Comparison of ENCODE assay signal across 22 mouse cellular contexts in genomic region chr4:118315286-118315685, GRCm38 (mm10). TPM values are rescaled to one million over a fixed set of nuclear protein-coding genes. Genes with fewer than 3 reads are reported as not detected.
DNase-seq lines count a peak whose midpoint lies in the region; ATAC-seq lines count a peak whose summit lies in the region.
"Had no signal": no experiment of that assay in that cellular context is flagged by ENCODE, and none has a peak within 500 bp of the region (broad histone marks: within the 10 kb centered on the region; RNA-seq: fewer than 3 reads in every experiment).

No protein-coding gene starts in this region.

- H3K4me2 ChIP-seq in embryonic facial prominence, embryonic 12.5 days (replicated peaks), result no peak overlapping the region
- H3K4me2 ChIP-seq: neural tube, embryonic 13.5 days had no signal

- intact Hi-C loops in heart, postnatal 36 days (cut with DNase I), result no loop called here

- H3K36me3 ChIP-seq in heart, embryonic 10.5 days, result no peaks in the 10 kb centered on the region
- no peaks in the 10 kb centered on the region for H3K36me3 ChIP-seq in embryonic facial prominence, embryonic 12.5 days
- no peaks in the 10 kb centered on the region for H3K36me3 ChIP-seq in limb, embryonic 10.5 days
- H3K36me3 ChIP-seq: midbrain, embryonic 10.5 days; neural tube, embryonic 13.5 days had no signal

- no peak for DNase-seq in heart, embryonic 10.5 days (ENCODE audit: low spot score)
- no peak for DNase-seq in heart, postnatal 36 days
- peak; percentile 28 for DNase-seq in kidney, postnatal 10 days
- DNase-seq in kidney, adult 11 months, result no peak
- DNase-seq in limb, embryonic 10.5 days (ENCODE audit: low spot score), result no peak
- DNase-seq: cerebellum, adult 11-12 months; cerebellum, postnatal 10 days; gastrocnemius, adult 2 months; heart, postnatal 4 days; kidney, postnatal 25 days; lung, postnatal 10 days; thymus, postnatal 25 days had no signal

- ATAC-seq in embryonic facial prominence, embryonic 12.5 days (ENCODE audit: insufficient number of reproducible peaks, insufficient read depth, low FRiP score, low TSS enrichment), result peak; percentile 73; the same call in 1 of the 2 replicates
- no peak for ATAC-seq in activated CD4-positive, CD25-positive, alpha-beta regulatory T cell, adult 4 months
- ATAC-seq: forebrain, embryonic 14.5 days; hindbrain, embryonic 16.5 days; intestine, embryonic 16.5 days; midbrain, embryonic 16.5 days; Patski had no signal

- 20% methylated on average over 8 of the region's 8 CpGs for WGBS in heart, embryonic 10.5 days
- 31% methylated on average over 8 of the region's 8 CpGs for WGBS in embryonic facial prominence, embryonic 12.5 days
- WGBS in limb, embryonic 10.5 days, result 53% methylated on average over 8 of the region's 8 CpGs

- 0 out of 2 replicates have a peak overlapping the region, but pooled peaks have one; percentile 16 for H3K27ac ChIP-seq in heart, embryonic 10.5 days
- 0 out of 2 replicates have a peak overlapping the region, but pooled peaks have one; percentile 24 for H3K27ac ChIP-seq in embryonic facial prominence, embryonic 12.5 days
- peak overlapping the region; percentile 32; the same call in 1 of the 2 replicates for H3K27ac ChIP-seq in limb, embryonic 10.5 days
- H3K27ac ChIP-seq: gastrocnemius, adult 2 months; midbrain, embryonic 10.5 days; neural tube, embryonic 13.5 days had no signal

- H3K27me3 ChIP-seq in heart, embryonic 10.5 days (ENCODE audit: insufficient read depth, poor library complexity, severe bottlenecking), result no peaks in the 10 kb centered on the region; the same call in 1 of the 2 replicates
- H3K27me3 ChIP-seq in embryonic facial prominence, embryonic 12.5 days, result no peaks in the 10 kb centered on the region
- H3K27me3 ChIP-seq in limb, embryonic 10.5 days (ENCODE audit: low read depth, poor library complexity, severe bottlenecking), result no peaks in the 10 kb centered on the region
- H3K27me3 ChIP-seq: neural tube, embryonic 13.5 days had no signal

- H3K4me1 ChIP-seq in heart, embryonic 10.5 days, result peaks cover 18% of the 10 kb centered on the region
- peaks cover 10% of the 10 kb centered on the region for H3K4me1 ChIP-seq in embryonic facial prominence, embryonic 12.5 days
- peaks cover 22% of the 10 kb centered on the region for H3K4me1 ChIP-seq in limb, embryonic 10.5 days

- no peaks in the 10 kb centered on the region for H3K9me3 ChIP-seq in heart, embryonic 10.5 days
- H3K9me3 ChIP-seq in embryonic facial prominence, embryonic 12.5 days, result 0 out of 2 replicates have a peak, but pooled peaks cover 2% of the 10 kb centered on the region
- no peaks in the 10 kb centered on the region for H3K9me3 ChIP-seq in limb, embryonic 10.5 days (replicated peaks)
- H3K9me3 ChIP-seq: midbrain, embryonic 10.5 days; neural tube, embryonic 13.5 days had no signal

- no peak overlapping the region for H3K9ac ChIP-seq in embryonic facial prominence, embryonic 12.5 days
- H3K9ac ChIP-seq: neural tube, embryonic 13.5 days had no signal

- no peak overlapping the region for H3K4me3 ChIP-seq in heart, embryonic 10.5 days
- no peak overlapping the region for H3K4me3 ChIP-seq in embryonic facial prominence, embryonic 12.5 days
- H3K4me3 ChIP-seq in limb, embryonic 10.5 days, result no peak overlapping the region
- H3K4me3 ChIP-seq: gastrocnemius, adult 2 months; midbrain, embryonic 10.5 days; myocyte; neural tube, embryonic 13.5 days had no signal

RNA-seq across cellular contexts. Expression of gene Ptprf, which starts 24.1 kb away (rescaled TPM):
- polyA plus RNA-seq in heart, embryonic 10.5 days (2016; fragmentation: Nextera tagmentation; extraction: Ambion mirVana), result 43.8 and 59.3 TPM in 2 replicates
- total RNA-seq in heart, postnatal 36 days (2021), result 1 to 10 TPM; 7.5 to 9.2 TPM
- polyA plus RNA-seq in embryonic facial prominence, embryonic 12.5 days (2016; fragmentation: Nextera tagmentation; extraction: Ambion mirVana), result 90.7 and 98.6 TPM in 2 replicates
- 67.5 and 77.3 TPM in 2 replicates for polyA plus RNA-seq in limb, embryonic 10.5 days (2016; fragmentation: Nextera tagmentation; extraction: Ambion mirVana)
- polyA plus RNA-seq in activated CD4-positive, CD25-positive, alpha-beta regulatory T cell, adult 4 months (2017; shearing (Covaris generic)), result under 1 TPM; 0.31 to 0.34 TPM

Comparison
In these comparisons a context has a peak if more than half of its experiments do, and no peak if none do; other contexts are left out.
1. RNA of gene Ptprf, which starts 24.1 kb away (polyA plus RNA-seq): 90.7 to 98.6 TPM in embryonic facial prominence, embryonic 12.5 days, 67.5 to 77.3 TPM in limb, embryonic 10.5 days and 43.8 to 59.3 TPM in heart, embryonic 10.5 days; 0.31 to 0.34 TPM in activated CD4-positive, CD25-positive, alpha-beta regulatory T cell, adult 4 months; every median in the first group is over 10 times any median in the second.
2. Peak in every context shown above with its lines, with median percentiles within 50 percentile points of each other: H3K27ac ChIP-seq.